Mouse (Mus musculus): ENCODE data around the gene Sgpp1.

- TF ChIP-seq EP300 (IDR thresholded peaks at IDR 0.05; ENCODE audit: low read depth), result no peak
- no peak for TF ChIP-seq CTCF (IDR thresholded peaks at IDR 0.05; ENCODE audit: low read depth)
These were observed 10.8 kb downstream of the Sgpp1 start for GRCm38 (mm10) chr12:75724621-75725324.

Data from heart, postnatal 0 days (tissue).